Mouse (Mus musculus): ENCODE results near the gene Olfr1564.
"Not testable (repeated sequence)": the region's sequence is repeated elsewhere in the genome, so short reads cannot be mapped to it uniquely, and the experiment has no call there.

The Olfr1564 gene

GRCm38 (mm10) chr17:33221590-33221989, at the start of gene Olfr1564:
Gene Olfr1564 (minus strand): TSS chr17:33221690.
- no peak for DNase-seq (ENCODE audit: low spot score in 2 of 2)

- no peak for DNase-seq (ENCODE audit: low spot score in 2 of 2)
Observed at GRCm38 (mm10) chr17:33268907-33269306, 47.4 kb upstream of the Olfr1564 start.

- no peak for DNase-seq (ENCODE audit: low spot score in 2 of 2)
Observed at GRCm38 (mm10) chr17:33264376-33264775, 42.9 kb upstream of the Olfr1564 start, which contains the start of gene Olfr63. Gene Olfr63 (plus strand): TSS chr17:33264676.

- DNase-seq (ENCODE audit: low spot score in 2 of 2) = not testable (repeated sequence)
Observed at GRCm38 (mm10) chr17:33255319-33255657, 33.8 kb upstream of the Olfr1564 start.

GRCm38 (mm10) chr17:33254530-33255318, 33.2 kb upstream of the Olfr1564 start, which contains the start of gene Zfp955a:
Gene Zfp955a (minus strand): TSS chr17:33255145.
- not testable (repeated sequence) for DNase-seq (ENCODE audit: low spot score in 2 of 2)

GRCm38 (mm10) chr17:33236646-33237045, 15.2 kb upstream of the Olfr1564 start:
- not testable (repeated sequence) for DNase-seq (ENCODE audit: low spot score in 2 of 2)

- not testable (repeated sequence) for DNase-seq (ENCODE audit: low spot score in 2 of 2)
Observed at GRCm38 (mm10) chr17:33191002-33191401, 30.5 kb downstream of the Olfr1564 start, which contains the start of gene Olfr239. Gene Olfr239 (plus strand): TSS chr17:33191302.

GRCm38 (mm10) chr17:33168147-33168546, 53.3 kb downstream of the Olfr1564 start, which contains the start of gene Olfr55:
Gene Olfr55 (plus strand): TSS chr17:33168447.
- not testable (repeated sequence) for DNase-seq (ENCODE audit: low spot score in 2 of 2)
